Mouse (Mus musculus) heart, postnatal 36 days (tissue): Measurements from ENCODE around the gene Zfp94. TPM values are rescaled to one million over a fixed set of nuclear protein-coding genes. Genes with fewer than 3 reads are reported as not detected.

Experiments used
- microRNA-seq, 2 experiments: library from miRNA; unstranded; fragments of <30 nt; microRNA quantifications; one replicate each; pipeline ENCODE4 v1.2.0; 2021; ENCODE audit warnings: borderline number of aligned reads in 2 of 2
- total RNA-seq, 2 experiments: library from RNA; stranded (reverse); gene quantifications; 2 replicates each; pipeline ENCODE4 v1.2.3; 2021

The Zfp94 gene
- total RNA-seq, 2 experiments from 2014 or later: 1.7 to 2.5 TPM

Small RNA genes lying within 50 kb of the gene (microRNA-seq; reads per million reads assigned to microRNA genes)
- gene Gm27592: 0 reads per million in 2 experiments

Other genes with a start within 250 kb of the Zfp94 start
- 10 to 100 TPM; 13.1 TPM for gene Zfp180, start 234.7 kb downstream of the Zfp94 start, total RNA-seq
- gene Zfp112, start 204.4 kb downstream of the Zfp94 start, total RNA-seq: 1 to 10 TPM; 2.8 to 3.7 TPM
- 1 to 10 TPM; 5.5 to 6.0 TPM for gene Zfp235, start 182.5 kb downstream of the Zfp94 start, total RNA-seq
- under 1 TPM in 1 of 2 experiments, not detected in 1; 0.11 TPM for gene Zfp114, start 141.6 kb downstream of the Zfp94 start, total RNA-seq
- gene Zfp111, start 105.2 kb downstream of the Zfp94 start, total RNA-seq: 1 to 10 TPM; 3.8 to 4.3 TPM
- 1 to 10 TPM; 1.7 to 1.8 TPM for gene Zfp109, start 79.1 kb downstream of the Zfp94 start, total RNA-seq
- gene Zfp108, start 61.9 kb downstream of the Zfp94 start, total RNA-seq: 1 to 10 TPM; 1.8 to 2.2 TPM
- 1 to 10 TPM; 3.8 to 4.1 TPM for gene Zfp93, start 46.2 kb downstream of the Zfp94 start, total RNA-seq
- gene Zfp61, start 15.4 kb downstream of the Zfp94 start, total RNA-seq: 1 to 10 TPM; 2.1 to 3.8 TPM
- gene Tescl, start 17.3 kb upstream of the Zfp94 start, total RNA-seq: not detected
- gene Lypd5, start 32.5 kb upstream of the Zfp94 start, total RNA-seq: not detected
- gene Kcnn4, start 53.6 kb upstream of the Zfp94 start, total RNA-seq: under 1 TPM; 0.42 to 0.62 TPM
- gene Smg9, start 83.0 kb upstream of the Zfp94 start, total RNA-seq: 1 to 10 TPM; 7.1 to 9.6 TPM
- not detected for gene Irgc1, start 135.6 kb upstream of the Zfp94 start, total RNA-seq
- gene Plaur, start 145.8 kb upstream of the Zfp94 start, total RNA-seq: 1 to 10 TPM; 1.9 to 3.3 TPM
- gene Cadm4, start 165.4 kb upstream of the Zfp94 start, total RNA-seq: 10 to 100 TPM; 13.1 to 13.6 TPM
- 10 to 100 TPM; 11.5 to 13.8 TPM for gene Zfp428, start 190.3 kb upstream of the Zfp94 start, total RNA-seq
- gene AC161166.1, start 195.8 kb upstream of the Zfp94 start, total RNA-seq: not detected
- gene Irgq, start 214.0 kb upstream of the Zfp94 start, total RNA-seq: 10 to 100 TPM; 16.4 to 16.5 TPM
- gene Pinlyp, start 229.5 kb upstream of the Zfp94 start, total RNA-seq: not detected
- 10 to 100 TPM; 26.9 to 27.4 TPM for gene Xrcc1, start 229.6 kb upstream of the Zfp94 start, total RNA-seq